Mouse (Mus musculus) c-Kit-positive CD71-positive TER-119-negative erythroid progenitor cells, embryonic 14.5 days (primary cell): Measurements from ENCODE around the gene Anks1b.

ENCODE experiments used
- DNase-seq: peaks from one replicate; pipeline ENCODE4 v3.0.0-alpha.2; 2013; ENCODE audit warnings: low read depth

Anks1b gene

GRCm38 (mm10) chr10:89974361-89974760, 101.1 kb downstream of the Anks1b start:
- no peak for DNase-seq

- no peak for DNase-seq
These were observed 102.1 kb downstream of the Anks1b start for GRCm38 (mm10) chr10:89975431-89975841.

- no peak for DNase-seq
These were observed 103.3 kb downstream of the Anks1b start for GRCm38 (mm10) chr10:89976577-89976976.

GRCm38 (mm10) chr10:89994171-89994570, 120.9 kb downstream of the Anks1b start:
- DNase-seq, result no peak

GRCm38 (mm10) chr10:89995621-89996428, 122.5 kb downstream of the Anks1b start:
- DNase-seq, result no peak

- DNase-seq, result no peak
These were observed 130.8 kb downstream of the Anks1b start for GRCm38 (mm10) chr10:90003980-90004729.

- no peak for DNase-seq
These were observed 131.6 kb downstream of the Anks1b start for GRCm38 (mm10) chr10:90004882-90005281.

GRCm38 (mm10) chr10:90033037-90033436, 159.7 kb downstream of the Anks1b start:
- DNase-seq, result no peak

GRCm38 (mm10) chr10:90043287-90043686, 170.0 kb downstream of the Anks1b start:
- DNase-seq, result no peak

GRCm38 (mm10) chr10:90043773-90044172, 170.5 kb downstream of the Anks1b start:
- DNase-seq, result no peak

GRCm38 (mm10) chr10:90044229-90044628, 170.9 kb downstream of the Anks1b start:
- DNase-seq, result no peak

- no peak for DNase-seq
These were observed 195.3 kb downstream of the Anks1b start for GRCm38 (mm10) chr10:90068651-90069050.

- no peak for DNase-seq
These were observed 204.6 kb downstream of the Anks1b start for GRCm38 (mm10) chr10:90077930-90078329.

- no peak for DNase-seq
These were observed 207.8 kb downstream of the Anks1b start for GRCm38 (mm10) chr10:90081151-90081550.

GRCm38 (mm10) chr10:90081630-90082029, 208.3 kb downstream of the Anks1b start:
- DNase-seq, result peak; percentile 5

GRCm38 (mm10) chr10:90093877-90094276, 220.6 kb downstream of the Anks1b start:
- DNase-seq, result no peak

- DNase-seq, result no peak
These were observed 239.4 kb downstream of the Anks1b start for GRCm38 (mm10) chr10:90112662-90113061.

GRCm38 (mm10) chr10:90116867-90117266, 243.6 kb downstream of the Anks1b start:
- DNase-seq, result no peak

GRCm38 (mm10) chr10:90117836-90118235, 244.5 kb downstream of the Anks1b start:
- no peak for DNase-seq

GRCm38 (mm10) chr10:90137538-90137937, 264.2 kb downstream of the Anks1b start:
- DNase-seq, result no peak

GRCm38 (mm10) chr10:90140947-90141346, 267.6 kb downstream of the Anks1b start:
- DNase-seq, result no peak

- no peak for DNase-seq
These were observed 271.1 kb downstream of the Anks1b start for GRCm38 (mm10) chr10:90144444-90144843.

GRCm38 (mm10) chr10:90151510-90151909, 278.2 kb downstream of the Anks1b start:
- DNase-seq, result no peak
